Mouse (Mus musculus): ENCODE data around the gene Pwp2. TPM values are rescaled to one million over a fixed set of nuclear protein-coding genes. Genes with fewer than 3 reads are reported as not detected.

Gene Pwp2
- polyA plus RNA-seq, 1 experiment: 32.4 TPM

Other genes with a start within 250 kb of the Pwp2 start
- gene Trpm2, start 214.6 kb downstream of the Pwp2 start, polyA plus RNA-seq (2012; fragmentation: generic; extraction: Trizol): 0.02 TPM
- 14.6 TPM for gene 1810043G02Rik, start 206.6 kb downstream of the Pwp2 start, polyA plus RNA-seq (2012; fragmentation: generic; extraction: Trizol)
- 45.2 TPM for gene Pfkl, start 175.1 kb downstream of the Pwp2 start, polyA plus RNA-seq (2012; fragmentation: generic; extraction: Trizol)
- gene Dnmt3l, start 143.2 kb downstream of the Pwp2 start, polyA plus RNA-seq (2012; fragmentation: generic; extraction: Trizol): not detected
- not detected for gene Aire, start 141.5 kb downstream of the Pwp2 start, polyA plus RNA-seq (2012; fragmentation: generic; extraction: Trizol)
- gene Icosl, start 115.8 kb downstream of the Pwp2 start, polyA plus RNA-seq (2012; fragmentation: generic; extraction: Trizol): 0.06 TPM
- gene D10Jhu81e, start 15.4 kb downstream of the Pwp2 start, polyA plus RNA-seq (2012; fragmentation: generic; extraction: Trizol): 38.0 TPM
- gene Trappc10, start 59.5 kb upstream of the Pwp2 start, polyA plus RNA-seq (2012; fragmentation: generic; extraction: Trizol): 18.2 TPM
- 95.0 TPM for gene Agpat3, start 167.3 kb upstream of the Pwp2 start, polyA plus RNA-seq (2012; fragmentation: generic; extraction: Trizol)
- 154 TPM for gene Rrp1, start 227.9 kb upstream of the Pwp2 start, polyA plus RNA-seq (2012; fragmentation: generic; extraction: Trizol)
- 355 TPM for gene Cstb, start 240.5 kb upstream of the Pwp2 start, polyA plus RNA-seq (2012; fragmentation: generic; extraction: Trizol)